Mouse (Mus musculus): ENCODE measurements around the gene A630089N07Rik. TPM values are rescaled to one million over a fixed set of nuclear protein-coding genes. Genes with fewer than 3 reads are reported as not detected.
"Not testable (repeated sequence)": the region's sequence is repeated elsewhere in the genome, so short reads cannot be mapped to it uniquely, and the experiment has no call there.

Gene A630089N07Rik
- polyA plus RNA-seq, 1 experiment, result 0.50 TPM

GRCm38 (mm10) chr16:98022657-98023345 is 59.4 kb downstream of the A630089N07Rik start:
- no peaks in the 10 kb centered on the region for H3K79me2 ChIP-seq (ENCODE audit: control insufficient read depth, insufficient read depth)
- TF ChIP-seq TCF12 (IDR thresholded peaks at IDR 0.05; ENCODE audit: insufficient read depth, poor library complexity, severe bottlenecking) (no peak), MYOD1 (IDR thresholded peaks at IDR 0.05; ENCODE audit: control insufficient read depth in 1 of 3, insufficient read length in 2 of 3, low read depth in 2 of 3) (no peak), POLR2A (IDR thresholded peaks at IDR 0.05; ENCODE audit: insufficient read length, low read depth) (no peak), POLR2AphosphoS2 (IDR thresholded peaks at IDR 0.05; ENCODE audit: insufficient read length, low read depth) (no peak), USF1 (IDR thresholded peaks at IDR 0.05; ENCODE audit: low read depth) (no peak)
- no peaks in the 10 kb centered on the region for H3K36me3 ChIP-seq (ENCODE audit: control insufficient read depth, insufficient read depth)

DNA sequence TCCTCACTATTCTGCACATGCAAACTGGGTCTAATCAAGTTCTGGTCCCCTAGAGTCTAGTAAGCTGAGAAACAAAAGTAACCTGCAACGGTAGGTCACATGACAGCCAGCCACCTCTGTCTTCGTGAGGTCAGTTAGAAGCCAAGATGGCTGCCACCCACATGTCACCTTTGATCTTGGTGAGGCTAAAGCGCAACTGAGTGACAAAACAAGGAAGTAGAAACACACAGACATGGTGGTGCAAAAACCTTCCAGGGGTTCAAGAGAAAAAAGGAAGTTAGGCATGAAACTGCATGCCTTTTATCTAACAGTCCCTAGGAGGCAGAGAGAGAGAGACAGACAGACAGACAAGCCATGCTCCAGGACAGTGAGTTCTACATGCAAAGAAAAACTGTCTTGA is 60.2 kb downstream of the A630089N07Rik start:
- no peaks in the 10 kb centered on the region for H3K36me3 ChIP-seq (ENCODE audit: control insufficient read depth, insufficient read depth)
- H3K27me3 ChIP-seq (ENCODE audit: control insufficient read depth, insufficient read depth, insufficient read length), result no peaks in the 10 kb centered on the region
- H3K4me3 ChIP-seq, result no peak overlapping the region
- H3K4me2 ChIP-seq (ENCODE audit: low read depth), result no peak overlapping the region
- no peaks in the 10 kb centered on the region for H3K79me2 ChIP-seq (ENCODE audit: control insufficient read depth, insufficient read depth)
- H3ac ChIP-seq (ENCODE audit: control insufficient read depth, insufficient read length), result no peak overlapping the region
- TF ChIP-seq MAX (IDR thresholded peaks at IDR 0.05; ENCODE audit: low read depth), result no peak
- TF ChIP-seq CEBPB (IDR thresholded peaks at IDR 0.05; ENCODE audit: insufficient read depth, poor library complexity, severe bottlenecking), result no peak
- no peak for TF ChIP-seq REST (IDR thresholded peaks at IDR 0.05; ENCODE audit: insufficient read depth, insufficient read length)
- no peak for TF ChIP-seq SRF (IDR thresholded peaks at IDR 0.05; ENCODE audit: control insufficient read depth, insufficient read length, low read depth)
- TF ChIP-seq POLR2A (IDR thresholded peaks at IDR 0.05; ENCODE audit: insufficient read length, low read depth), result no peak
- TF ChIP-seq POLR2AphosphoS2 (IDR thresholded peaks at IDR 0.05; ENCODE audit: insufficient read length, low read depth), result no peak
- TF ChIP-seq USF1 (IDR thresholded peaks at IDR 0.05; ENCODE audit: low read depth), result no peak
- TF ChIP-seq MYOG (IDR thresholded peaks at IDR 0.05; ENCODE audit: control insufficient read depth in 1 of 3, insufficient read depth in 1 of 3, insufficient read length in 2 of 3, low read depth in 2 of 3), result no peak
- TF ChIP-seq TCF3 (IDR thresholded peaks at IDR 0.05; ENCODE audit: insufficient read length, low read depth), result no peak
- no peak for TF ChIP-seq E2F4 (IDR thresholded peaks at IDR 0.05; ENCODE audit: insufficient read depth)
- no peak for TF ChIP-seq TCF12 (IDR thresholded peaks at IDR 0.05; ENCODE audit: insufficient read depth, poor library complexity, severe bottlenecking)
- TF ChIP-seq MYOD1 (IDR thresholded peaks at IDR 0.05; ENCODE audit: control insufficient read depth in 1 of 3, insufficient read length in 2 of 3, low read depth in 2 of 3), result no peak

More at GRCm38 (mm10) chr16:98022657-98023345, 59.4 kb downstream of the A630089N07Rik start:
- H3K4me2 ChIP-seq (ENCODE audit: low read depth), result no peak overlapping the region
- H3K4me3 ChIP-seq, result no peak overlapping the region
- no peaks in the 10 kb centered on the region for H3K27me3 ChIP-seq (ENCODE audit: control insufficient read depth, insufficient read depth, insufficient read length)
- no peak overlapping the region for H3ac ChIP-seq (ENCODE audit: control insufficient read depth, insufficient read length)

GRCm38 (mm10) chr16:97997383-97997731 is 84.9 kb downstream of the A630089N07Rik start:
- H3ac ChIP-seq (ENCODE audit: control insufficient read depth, insufficient read length), result peak overlapping the region; percentile 38
- H3K27me3 ChIP-seq (ENCODE audit: control insufficient read depth, insufficient read depth, insufficient read length); H3K36me3 ChIP-seq (ENCODE audit: control insufficient read depth, insufficient read depth): not testable (repeated sequence)
- H3K79me2 ChIP-seq (ENCODE audit: control insufficient read depth, insufficient read depth), result peaks cover 12% of the 10 kb centered on the region
- H3K4me2 ChIP-seq (ENCODE audit: low read depth), result peak overlapping the region; percentile 94
- peak overlapping the region; percentile 41 for H3K4me3 ChIP-seq

GRCm38 (mm10) chr16:97996616-97997382 is 85.5 kb downstream of the A630089N07Rik start, which contains the start of gene B230307C23Rik:
Gene B230307C23Rik, plus strand, starts transcription at chr16:97997315.
- Histone ChIP-seq H3K36me3 (ENCODE audit: control insufficient read depth, insufficient read depth) (no peaks in the 10 kb centered on the region), H3K4me3 (peak within 1 kb of the TSS; percentile 41), H3ac (ENCODE audit: control insufficient read depth, insufficient read length) (peak within 1 kb of the TSS; percentile 38), H3K79me2 (ENCODE audit: control insufficient read depth, insufficient read depth) (peaks cover 12% of the 10 kb centered on the region), H3K27me3 (ENCODE audit: control insufficient read depth, insufficient read depth, insufficient read length) (no peaks in the 10 kb centered on the region), H3K4me2 (ENCODE audit: low read depth) (peak within 1 kb of the TSS; percentile 94)
- TF ChIP-seq MAX (IDR thresholded peaks at IDR 0.05; ENCODE audit: low read depth) (no peak), TCF3 (IDR thresholded peaks at IDR 0.05; ENCODE audit: insufficient read length, low read depth) (no peak), E2F4 (IDR thresholded peaks at IDR 0.05; ENCODE audit: insufficient read depth) (no peak), TCF12 (IDR thresholded peaks at IDR 0.05; ENCODE audit: insufficient read depth, poor library complexity, severe bottlenecking) (no peak), POLR2AphosphoS2 (IDR thresholded peaks at IDR 0.05; ENCODE audit: insufficient read length, low read depth) (peak; percentile 32), MYOG (IDR thresholded peaks at IDR 0.05; ENCODE audit: control insufficient read depth in 1 of 3, insufficient read depth in 1 of 3, insufficient read length in 2 of 3, low read depth in 2 of 3) (no peak), MYOD1 (IDR thresholded peaks at IDR 0.05; ENCODE audit: control insufficient read depth in 1 of 3, insufficient read length in 2 of 3, low read depth in 2 of 3) (no peak), SRF (IDR thresholded peaks at IDR 0.05; ENCODE audit: control insufficient read depth, insufficient read length, low read depth) (no peak), REST (IDR thresholded peaks at IDR 0.05; ENCODE audit: insufficient read depth, insufficient read length) (no peak), USF1 (IDR thresholded peaks at IDR 0.05; ENCODE audit: low read depth) (no peak), CEBPB (IDR thresholded peaks at IDR 0.05; ENCODE audit: insufficient read depth, poor library complexity, severe bottlenecking) (no peak), POLR2A (IDR thresholded peaks at IDR 0.05; ENCODE audit: insufficient read length, low read depth) (peak; percentile 41)
